Mouse (Mus musculus) left cerebral cortex, adult 2 months (tissue): ENCODE measurements around the gene Npff. TPM values are rescaled to one million over a fixed set of nuclear protein-coding genes. Genes with fewer than 3 reads are reported as not detected.

Source experiments
- DNase-seq, 2 experiments: peaks; one replicate each; pipeline ENCODE4 v3.0.0; 2021 to 2022; ENCODE audit warnings: low spot score in 2 of 2, mixed read lengths in 1 of 2; ENCODE audit errors: extremely low spot score in 1 of 2
- H3K27ac ChIP-seq: fragments of 200-600 bp; 2 replicates; pipeline ENCODE4 v1.8.1; 2022
- H3K4me3 ChIP-seq: fragments of 200-600 bp; 2 replicates; pipeline ENCODE4 v1.8.1; 2022
- CTCF ChIP-seq: fragments of 200-600 bp; IDR thresholded peaks from 2 replicates; pipeline ENCODE4 v1.8.1; 2022; ENCODE audit warnings: antibody characterized with exemption, mild to moderate bottlenecking, moderate library complexity
- intact Hi-C: fragments of 180-260 bp; cut with DNase I; formaldehyde crosslinking; loops from one replicate; pipeline ENCODE4 v1.15.1; 2025
- total RNA-seq, 2 experiments: library from RNA; stranded (reverse); gene quantifications; 2 replicates each; pipeline ENCODE4 v1.2.3; 2021

Gene Npff
- total RNA-seq, 2 experiments from 2014 or later, result 2.4 to 2.6 TPM

GRCm38 (mm10) chr15:102510110-102510509 lies 14.6 kb downstream of the Npff start:
- no peak for TF ChIP-seq CTCF
- peak overlapping the region; percentile 93 for H3K27ac ChIP-seq
- peak overlapping the region; percentile 75 for H3K4me3 ChIP-seq
- intact Hi-C loops, result no loop called here
- DNase-seq, result peak in 1 of 2 experiments; percentile 27

GRCm38 (mm10) chr15:102508336-102508735 lies 16.4 kb downstream of the Npff start:
- no peak overlapping the region for H3K27ac ChIP-seq
- DNase-seq, result peak in 1 of 2 experiments; percentile 7
- no peak for TF ChIP-seq CTCF
- H3K4me3 ChIP-seq, result no peak overlapping the region
- intact Hi-C loops, result no loop called here

- peak in 1 of 2 experiments; percentile 5 for DNase-seq
- no peak overlapping the region for H3K27ac ChIP-seq
- TF ChIP-seq CTCF, result no peak
- intact Hi-C loops, result no loop called here
- no peak overlapping the region for H3K4me3 ChIP-seq
Measured at GRCm38 (mm10) chr15:102507561-102507960, 17.2 kb downstream of the Npff start.

DNA sequence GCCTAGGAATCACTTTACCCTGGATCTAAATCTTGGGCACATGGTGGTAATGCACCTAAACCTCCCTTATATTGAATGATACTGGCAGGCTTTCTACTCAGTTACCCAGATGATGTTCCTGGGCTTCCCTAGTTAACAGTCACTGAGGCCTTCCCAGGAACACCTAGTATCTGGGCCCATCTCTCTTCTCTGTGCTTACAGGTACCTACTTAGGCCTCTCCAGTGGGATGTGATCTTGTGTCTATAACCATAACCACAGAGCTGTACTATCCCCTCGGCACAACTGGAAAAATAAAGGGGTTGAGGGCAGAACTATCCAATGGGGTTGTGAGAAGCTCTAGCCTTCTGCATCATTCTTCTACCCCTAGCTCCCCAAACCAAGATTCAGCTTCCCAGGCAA lies 17.9 kb downstream of the Npff start:
- intact Hi-C loops, result no loop called here
- TF ChIP-seq CTCF, result no peak
- peak; percentile 6 to 8 for DNase-seq
- no peak overlapping the region for H3K4me3 ChIP-seq
- H3K27ac ChIP-seq, result no peak overlapping the region

DNA sequence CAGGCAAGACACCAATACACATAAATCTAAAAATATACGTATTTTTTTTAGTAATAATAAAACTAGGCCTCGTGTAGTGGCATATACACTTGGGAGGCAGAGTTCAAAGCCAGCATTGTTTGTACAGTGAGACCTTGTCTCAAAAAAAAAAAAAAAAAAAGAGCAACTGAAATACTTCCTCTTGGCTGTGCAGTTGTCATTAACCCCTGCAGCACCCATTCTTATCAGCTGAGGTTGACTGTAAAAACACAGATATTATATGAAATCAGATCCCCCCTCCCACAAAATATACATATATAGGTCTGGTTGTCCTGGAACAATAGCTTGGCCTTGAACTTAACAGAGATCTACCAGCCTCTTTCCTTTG lies 18.3 kb downstream of the Npff start:
- no peak overlapping the region for H3K4me3 ChIP-seq
- DNase-seq, result no peak
- no peak for TF ChIP-seq CTCF
- intact Hi-C loops, result no loop called here
- no peak overlapping the region for H3K27ac ChIP-seq

- TF ChIP-seq CTCF, result no peak
- Histone ChIP-seq H3K27ac (no peak overlapping the region), H3K4me3 (no peak overlapping the region)
- peak in 1 of 2 experiments; percentile 6 for DNase-seq
- intact Hi-C loops, result no loop called here
Measured at GRCm38 (mm10) chr15:102505770-102506463, 18.8 kb downstream of the Npff start.

DNA sequence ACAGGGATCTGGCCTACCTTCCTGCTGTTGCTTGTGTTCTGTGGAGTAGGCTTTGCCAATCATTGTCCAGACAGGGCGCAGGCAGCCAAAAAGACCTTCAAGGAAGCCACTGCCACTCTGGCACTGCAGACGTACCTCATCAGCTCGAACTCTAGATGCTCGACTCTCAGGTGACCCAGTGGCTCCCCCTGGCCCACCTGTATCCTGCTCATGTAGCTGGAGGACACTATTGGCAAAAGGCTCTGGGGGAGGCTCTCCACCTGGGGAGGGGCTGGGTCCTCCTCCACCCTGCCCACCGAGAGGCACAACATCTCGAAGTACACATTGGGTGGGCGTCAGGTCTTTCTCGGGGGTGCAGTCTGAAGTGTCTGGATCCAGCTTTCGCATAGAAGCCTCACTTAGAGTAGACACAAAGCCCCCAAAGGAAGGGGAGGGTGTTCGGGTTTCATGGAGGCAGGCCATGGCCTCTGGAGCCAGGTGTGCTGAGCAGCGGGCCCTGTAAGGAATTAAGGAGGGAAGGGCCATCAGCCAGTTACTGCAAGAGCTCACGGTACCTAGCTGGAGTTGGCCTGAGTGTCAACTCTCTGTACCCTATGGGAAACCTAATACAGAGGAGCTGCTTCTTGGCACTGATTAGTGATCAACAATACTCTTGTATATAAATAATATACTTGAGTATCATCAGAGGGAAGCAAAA lies 19.5 kb downstream of the Npff start:
- H3K4me3 ChIP-seq, result no peak overlapping the region
- no peak for TF ChIP-seq CTCF
- H3K27ac ChIP-seq, result no peak overlapping the region
- DNase-seq, result peak in 1 of 2 experiments; percentile 9
- intact Hi-C loops, result no loop called here

- intact Hi-C loops, result no loop called here
- Histone ChIP-seq H3K27ac (no peak overlapping the region), H3K4me3 (no peak overlapping the region)
- no peak for TF ChIP-seq CTCF
- peak in 1 of 2 experiments; percentile 11 for DNase-seq
Measured at GRCm38 (mm10) chr15:102503924-102504782, 20.6 kb downstream of the Npff start.

GRCm38 (mm10) chr15:102503447-102503846 lies 21.3 kb downstream of the Npff start, which contains the start of gene Gm10337:
TSS of gene Gm10337 (plus strand) at chr15:102503722.
- no peak for TF ChIP-seq CTCF
- DNase-seq, result peak in 1 of 2 experiments; percentile 6
- intact Hi-C loops, result no loop called here
- no peak within 1 kb of the TSS for H3K4me3 ChIP-seq
- H3K27ac ChIP-seq, result no peak within 1 kb of the TSS

DNA sequence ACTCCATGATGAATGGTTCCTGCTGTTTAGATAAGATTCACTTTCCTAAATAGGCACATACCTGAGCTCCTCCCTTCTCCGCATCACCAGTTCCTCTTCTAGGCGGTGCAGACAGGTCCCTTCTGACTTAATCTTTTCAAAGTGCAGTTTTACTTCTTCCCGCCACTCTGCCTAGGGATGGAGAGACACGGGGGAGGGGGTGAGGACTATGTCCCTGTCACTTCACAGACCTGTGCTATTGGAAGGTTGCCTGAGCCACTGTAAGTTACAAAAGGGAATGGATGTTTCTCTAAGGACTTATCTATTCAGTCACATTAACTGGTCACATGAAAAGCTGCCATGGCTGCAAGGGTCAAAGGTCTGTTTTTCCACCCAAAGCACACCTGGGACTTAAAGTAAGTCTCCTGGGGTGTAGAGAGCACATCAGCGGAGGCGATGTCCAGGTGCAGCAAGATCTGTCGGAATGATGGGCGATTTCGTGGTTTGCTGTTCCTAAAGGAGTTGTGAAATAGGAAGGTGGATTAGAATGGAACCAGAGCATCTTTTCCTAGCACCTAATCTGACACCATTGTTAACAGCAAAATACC lies 22.4 kb downstream of the Npff start:
- intact Hi-C loops, result no loop called here
- H3K27ac ChIP-seq, result no peak overlapping the region

DNA sequence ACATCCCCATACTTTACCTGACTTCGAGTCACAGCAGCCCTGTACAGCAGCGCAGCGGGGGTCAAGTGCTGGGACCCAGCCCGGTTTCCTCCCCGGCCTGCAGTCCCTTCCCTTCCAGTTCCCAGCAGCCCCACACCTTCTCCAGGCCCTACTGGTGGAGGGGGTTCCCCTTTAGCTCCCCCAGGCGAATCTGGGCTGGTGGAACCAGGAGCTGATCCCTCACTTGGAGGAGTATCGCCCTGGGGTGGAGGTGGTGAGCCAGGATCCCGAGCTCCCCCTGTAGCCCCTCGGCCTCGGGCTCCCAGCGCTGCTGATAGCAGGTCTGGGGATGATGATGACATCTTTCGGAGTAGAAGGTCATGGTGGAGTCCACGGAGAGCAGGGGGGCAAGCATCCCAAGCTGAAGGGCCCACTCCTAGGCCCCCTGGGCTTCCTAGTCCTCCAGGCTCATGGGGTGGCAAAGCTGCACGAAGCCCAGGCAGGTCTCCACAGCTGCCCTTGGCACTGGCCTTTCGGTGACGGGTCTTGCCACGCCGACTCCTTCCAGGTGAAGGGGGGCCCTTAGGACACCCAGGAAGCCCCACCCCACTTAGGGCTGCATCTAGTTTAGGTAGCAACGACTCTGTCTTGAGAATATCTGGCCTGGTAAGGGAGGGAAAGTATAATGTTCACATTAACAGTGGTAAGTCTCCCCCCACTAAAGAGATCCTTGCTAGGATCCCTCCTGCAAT lies 23.5 kb downstream of the Npff start:
- intact Hi-C loops, result no loop called here
- TF ChIP-seq CTCF, result no peak
- Histone ChIP-seq H3K27ac (no peak overlapping the region), H3K4me3 (no peak overlapping the region)
- DNase-seq, result no peak

More for the DNA sequence above, 22.4 kb downstream of the Npff start:
- DNase-seq, result peak in 1 of 2 experiments; percentile 5
- TF ChIP-seq CTCF, result no peak
- no peak overlapping the region for H3K4me3 ChIP-seq
